Mouse (Mus musculus) midbrain, embryonic 16.5 days (tissue): Measurements from ENCODE around the gene Ampd1. TPM values are rescaled to one million over a fixed set of nuclear protein-coding genes. Genes with fewer than 3 reads are reported as not detected.

Experiments
- ATAC-seq: fragments of 200-750 bp; cut with Nextera tagmentation; 2 replicates; pipeline ENCODE4 v1.8.0; 2017; ENCODE audit warnings: moderate TSS enrichment
- H3K27ac ChIP-seq: fragments of 300-500 bp; sonication (generic); 2 replicates; pipeline ENCODE4 v1.5.1; 2014; ENCODE audit warnings: mild to moderate bottlenecking, low read length, mixed read lengths
- H3K27me3 ChIP-seq: fragments of 300-500 bp; sonication (generic); 2 replicates; pipeline ENCODE4 v1.6.1; 2014; ENCODE audit warnings: low read depth, low read length, mixed read lengths; ENCODE audit not compliant: control insufficient read depth, insufficient read depth
- H3K36me3 ChIP-seq: fragments of 300-500 bp; sonication (generic); 2 replicates; pipeline ENCODE4 v1.6.1; 2014; ENCODE audit warnings: mild to moderate bottlenecking, low read length, moderate library complexity, mixed read lengths; ENCODE audit not compliant: control insufficient read depth, insufficient read depth
- H3K4me1 ChIP-seq: fragments of 300-500 bp; sonication (generic); 2 replicates; pipeline ENCODE4 v1.6.1; 2014; ENCODE audit warnings: mild to moderate bottlenecking, low read length, mixed read lengths; ENCODE audit not compliant: control insufficient read depth, insufficient read depth
- H3K4me2 ChIP-seq: fragments of 300-500 bp; sonication (generic); 2 replicates; pipeline ENCODE4 v1.6.1; 2014; ENCODE audit warnings: mild to moderate bottlenecking, low read length, mixed read lengths
- H3K4me3 ChIP-seq: fragments of 300-500 bp; sonication (generic); 2 replicates; pipeline ENCODE4 v1.5.1; 2014; ENCODE audit warnings: low read depth, mild to moderate bottlenecking, low read length, moderate library complexity, mixed read lengths
- H3K9ac ChIP-seq: fragments of 300-500 bp; sonication (generic); 2 replicates; pipeline ENCODE4 v1.6.1; 2014; ENCODE audit warnings: low read depth, low read length, mixed read lengths
- H3K9me3 ChIP-seq: fragments of 300-500 bp; sonication (generic); replicated peaks from 2 replicates; pipeline ENCODE4 v1.6.1; 2014; ENCODE audit warnings: mild to moderate bottlenecking, low read length, mixed read lengths; ENCODE audit not compliant: control insufficient read depth, poor library complexity, severe bottlenecking
- WGBS: fragments of 180-500 bp; shearing (Covaris S2); extraction: QIAGEN DNeasy Blood & Tissue Kit; methylation state at CpG from one replicate; pipeline ENCODE4 v1.1.7; 2014; 5-methylcytosine and 5-hydroxymethylcytosine counted together
- polyA plus RNA-seq: library from polyadenylated mRNA; unstranded; fragments of >200 nt; fragmentation: Nextera tagmentation; extraction: Ambion mirVana; gene quantifications from 2 replicates; pipeline ENCODE4 v1.2.1, GENCODE M21; 2015

Ampd1 gene
- polyA plus RNA-seq, 1 experiment from 2014 or later, result not detected

- Histone ChIP-seq H3K27me3 (no peaks in the 10 kb centered on the region), H3K4me2 (no peak overlapping the region), H3K9me3 (no peaks in the 10 kb centered on the region), H3K4me3 (no peak overlapping the region), H3K27ac (no peak overlapping the region), H3K9ac (no peak overlapping the region), H3K4me1 (no peaks in the 10 kb centered on the region), H3K36me3 (peaks cover 22% of the 10 kb centered on the region)
- ATAC-seq, result no peak
- 97% methylated on average over 6 of the region's 6 CpGs for WGBS
Observed at GRCm38 (mm10) chr3:103068971-103069370, 4.8 kb upstream of the Ampd1 start.

- Histone ChIP-seq H3K9ac (no peak overlapping the region), H3K27ac (no peak overlapping the region), H3K4me2 (no peak overlapping the region), H3K4me1 (no peaks in the 10 kb centered on the region), H3K9me3 (no peaks in the 10 kb centered on the region), H3K27me3 (no peaks in the 10 kb centered on the region), H3K36me3 (no peaks in the 10 kb centered on the region), H3K4me3 (no peak overlapping the region)
- no peak for ATAC-seq
- WGBS, result 87% methylated on average over 9 of the region's 9 CpGs
Observed at GRCm38 (mm10) chr3:103075871-103076270, 2.1 kb downstream of the Ampd1 start.

- no peak overlapping the region for H3K4me3 ChIP-seq
- H3K4me2 ChIP-seq, result no peak overlapping the region
- no peak overlapping the region for H3K27ac ChIP-seq
- H3K9ac ChIP-seq, result no peak overlapping the region
- no peaks in the 10 kb centered on the region for H3K4me1 ChIP-seq
- H3K9me3 ChIP-seq, result no peaks in the 10 kb centered on the region
- H3K36me3 ChIP-seq, result no peaks in the 10 kb centered on the region
- no peak for ATAC-seq
- WGBS, result 92% methylated on average over 9 of the region's 9 CpGs
- no peaks in the 10 kb centered on the region for H3K27me3 ChIP-seq
Observed at GRCm38 (mm10) chr3:103076476-103076875, 2.7 kb downstream of the Ampd1 start.

- no peaks in the 10 kb centered on the region for H3K27me3 ChIP-seq
- H3K36me3 ChIP-seq, result no peaks in the 10 kb centered on the region
- H3K4me1 ChIP-seq, result no peaks in the 10 kb centered on the region
- H3K9ac ChIP-seq, result no peak overlapping the region
- H3K27ac ChIP-seq, result no peak overlapping the region
- 86% methylated on average over 9 of the region's 9 CpGs for WGBS
- ATAC-seq, result no peak
- H3K4me3 ChIP-seq, result no peak overlapping the region
- H3K9me3 ChIP-seq, result no peaks in the 10 kb centered on the region
- no peak overlapping the region for H3K4me2 ChIP-seq
Observed at GRCm38 (mm10) chr3:103079301-103079700, 5.5 kb downstream of the Ampd1 start.

GRCm38 (mm10) chr3:103081051-103081450, 7.2 kb downstream of the Ampd1 start:
- H3K9ac ChIP-seq, result no peak overlapping the region
- H3K9me3 ChIP-seq, result no peaks in the 10 kb centered on the region
- no peaks in the 10 kb centered on the region for H3K27me3 ChIP-seq
- no peak for ATAC-seq
- 58% methylated on average over 11 of the region's 11 CpGs for WGBS
- no peak overlapping the region for H3K27ac ChIP-seq
- no peak overlapping the region for H3K4me2 ChIP-seq
- no peaks in the 10 kb centered on the region for H3K4me1 ChIP-seq
- no peaks in the 10 kb centered on the region for H3K36me3 ChIP-seq
- H3K4me3 ChIP-seq, result no peak overlapping the region

GRCm38 (mm10) chr3:103081861-103082453, 8.1 kb downstream of the Ampd1 start:
- H3K4me2 ChIP-seq, result no peak overlapping the region
- H3K9me3 ChIP-seq, result no peaks in the 10 kb centered on the region
- no peak overlapping the region for H3K27ac ChIP-seq
- no peaks in the 10 kb centered on the region for H3K36me3 ChIP-seq
- ATAC-seq, result no peak
- no peak overlapping the region for H3K4me3 ChIP-seq
- H3K27me3 ChIP-seq, result no peaks in the 10 kb centered on the region
- WGBS, result 86% methylated on average over 17 of the region's 17 CpGs
- no peak overlapping the region for H3K9ac ChIP-seq
- H3K4me1 ChIP-seq, result no peaks in the 10 kb centered on the region

GRCm38 (mm10) chr3:103082761-103083160, 8.9 kb downstream of the Ampd1 start:
- Histone ChIP-seq H3K4me1 (no peaks in the 10 kb centered on the region), H3K4me2 (no peak overlapping the region), H3K27ac (no peak overlapping the region), H3K36me3 (no peaks in the 10 kb centered on the region), H3K9ac (no peak overlapping the region), H3K27me3 (no peaks in the 10 kb centered on the region), H3K9me3 (no peaks in the 10 kb centered on the region), H3K4me3 (no peak overlapping the region)
- no peak for ATAC-seq
- 90% methylated on average over 5 of the region's 5 CpGs for WGBS

- WGBS, result 81% methylated on average over 3 of the region's 3 CpGs
- H3K4me3 ChIP-seq, result no peak overlapping the region
- H3K9ac ChIP-seq, result no peak overlapping the region
- no peaks in the 10 kb centered on the region for H3K36me3 ChIP-seq
- no peaks in the 10 kb centered on the region for H3K4me1 ChIP-seq
- H3K4me2 ChIP-seq, result no peak overlapping the region
- no peak for ATAC-seq
- no peaks in the 10 kb centered on the region for H3K27me3 ChIP-seq
- H3K9me3 ChIP-seq, result no peaks in the 10 kb centered on the region
- H3K27ac ChIP-seq, result no peak overlapping the region
Observed at GRCm38 (mm10) chr3:103085986-103086385, 12.2 kb downstream of the Ampd1 start.

- Histone ChIP-seq H3K4me2 (no peak overlapping the region), H3K4me1 (no peaks in the 10 kb centered on the region), H3K36me3 (no peaks in the 10 kb centered on the region), H3K4me3 (no peak overlapping the region), H3K9ac (no peak overlapping the region), H3K27ac (no peak overlapping the region), H3K9me3 (no peaks in the 10 kb centered on the region), H3K27me3 (no peaks in the 10 kb centered on the region)
- WGBS, result 92% methylated on average over 2 of the region's 2 CpGs
- ATAC-seq, result no peak
Observed at GRCm38 (mm10) chr3:103091753-103092152, 17.9 kb downstream of the Ampd1 start.
